Mouse (Mus musculus) neural tube, embryonic 14.5 days (tissue): ENCODE results near the gene Ing3. TPM values are rescaled to one million over a fixed set of nuclear protein-coding genes. Genes with fewer than 3 reads are reported as not detected.

ENCODE experiments used
- ATAC-seq: fragments of 200-750 bp; cut with Nextera tagmentation; 2 replicates; pipeline ENCODE4 v1.8.0; 2017; ENCODE audit warnings: low read depth, mild to moderate bottlenecking, moderate TSS enrichment, moderate library complexity
- H3K27ac ChIP-seq: fragments of 300-500 bp; sonication (generic); 2 replicates; pipeline ENCODE4 v1.5.1; 2014; ENCODE audit warnings: low read depth, mild to moderate bottlenecking, control low read depth, low read length, moderate library complexity, mixed read lengths
- H3K27me3 ChIP-seq: fragments of 300-500 bp; sonication (generic); 2 replicates; pipeline ENCODE4 v1.6.1; 2014; ENCODE audit warnings: low read length; ENCODE audit not compliant: control insufficient read depth, insufficient read depth
- H3K36me3 ChIP-seq: fragments of 300-500 bp; sonication (generic); 2 replicates; pipeline ENCODE4 v1.6.1; 2014; ENCODE audit warnings: low read length, mixed read lengths; ENCODE audit not compliant: control insufficient read depth, insufficient read depth
- H3K4me1 ChIP-seq: fragments of 300-500 bp; sonication (generic); 2 replicates; pipeline ENCODE4 v1.6.1; 2014; ENCODE audit warnings: low read length; ENCODE audit not compliant: control insufficient read depth, insufficient read depth
- H3K4me2 ChIP-seq: fragments of 300-500 bp; sonication (generic); 2 replicates; pipeline ENCODE4 v1.6.1; 2014; ENCODE audit warnings: mild to moderate bottlenecking, low read depth, low read length, control low read depth
- H3K4me3 ChIP-seq: fragments of 300-500 bp; sonication (generic); 2 replicates; pipeline ENCODE4 v1.5.1; 2014; ENCODE audit warnings: low read depth, low read length, control low read depth, mixed read lengths
- H3K9ac ChIP-seq: fragments of 300-500 bp; sonication (generic); replicated peaks from 2 replicates; pipeline ENCODE4 v1.6.1; 2014; ENCODE audit warnings: low read depth, mild to moderate bottlenecking, control low read depth, low read length, mixed read lengths
- H3K9me3 ChIP-seq: fragments of 300-500 bp; sonication (generic); 2 replicates; pipeline ENCODE4 v1.6.1; 2016; ENCODE audit warnings: low read length; ENCODE audit not compliant: control insufficient read depth
- WGBS: fragments of 180-500 bp; shearing (Covaris S2); extraction: QIAGEN DNeasy Blood & Tissue Kit; methylation state at CpG from one replicate; pipeline ENCODE4 v1.1.7; 2014; 5-methylcytosine and 5-hydroxymethylcytosine counted together
- polyA plus RNA-seq: library from polyadenylated mRNA; unstranded; fragments of >200 nt; fragmentation: Nextera tagmentation; extraction: Ambion mirVana; gene quantifications from 2 replicates; pipeline ENCODE4 v1.2.1, GENCODE M21; 2014

The Ing3 gene
- polyA plus RNA-seq, 1 experiment from 2014 or later: 44.9 TPM

DNA sequence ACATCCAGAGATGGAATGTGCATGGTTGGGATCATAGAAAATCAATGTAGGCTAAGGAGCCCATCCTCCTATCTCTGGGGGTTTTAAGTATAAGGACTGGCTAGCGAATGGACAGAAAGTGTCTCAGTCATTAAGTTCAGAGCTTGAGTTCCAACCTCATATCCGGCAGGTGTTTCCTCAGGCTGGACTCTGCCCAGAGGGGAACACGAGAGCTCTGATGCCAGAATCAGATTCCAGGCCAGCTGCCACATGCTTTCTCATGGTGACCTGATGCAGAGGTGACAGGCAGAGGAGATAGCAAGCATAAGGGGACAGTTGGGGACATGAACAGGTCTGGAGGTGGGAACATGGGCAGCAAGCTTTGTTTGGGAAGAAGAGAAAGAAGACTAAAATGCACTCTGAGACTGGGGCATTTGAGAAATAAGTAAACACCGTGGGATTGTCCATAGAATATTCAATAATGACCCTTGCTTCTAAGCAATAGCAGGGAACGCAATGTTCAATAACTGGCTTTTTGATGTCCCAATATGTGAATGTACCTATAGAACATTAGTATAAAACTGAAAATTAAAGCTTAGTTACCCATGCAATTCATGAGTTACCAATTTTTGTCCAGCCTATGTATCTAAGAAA is 52.0 kb downstream of the Ing3 start:
- Histone ChIP-seq H3K9me3 (no peaks in the 10 kb centered on the region), H3K4me1 (no peaks in the 10 kb centered on the region), H3K4me3 (no peak overlapping the region), H3K27me3 (no peaks in the 10 kb centered on the region), H3K4me2 (no peak overlapping the region), H3K27ac (no peak overlapping the region), H3K9ac (no peak overlapping the region), H3K36me3 (no peaks in the 10 kb centered on the region)
- whole genome bisulfite sequencing: 89% methylated on average over 5 of the region's 5 CpGs
- ATAC-seq: no peak

DNA sequence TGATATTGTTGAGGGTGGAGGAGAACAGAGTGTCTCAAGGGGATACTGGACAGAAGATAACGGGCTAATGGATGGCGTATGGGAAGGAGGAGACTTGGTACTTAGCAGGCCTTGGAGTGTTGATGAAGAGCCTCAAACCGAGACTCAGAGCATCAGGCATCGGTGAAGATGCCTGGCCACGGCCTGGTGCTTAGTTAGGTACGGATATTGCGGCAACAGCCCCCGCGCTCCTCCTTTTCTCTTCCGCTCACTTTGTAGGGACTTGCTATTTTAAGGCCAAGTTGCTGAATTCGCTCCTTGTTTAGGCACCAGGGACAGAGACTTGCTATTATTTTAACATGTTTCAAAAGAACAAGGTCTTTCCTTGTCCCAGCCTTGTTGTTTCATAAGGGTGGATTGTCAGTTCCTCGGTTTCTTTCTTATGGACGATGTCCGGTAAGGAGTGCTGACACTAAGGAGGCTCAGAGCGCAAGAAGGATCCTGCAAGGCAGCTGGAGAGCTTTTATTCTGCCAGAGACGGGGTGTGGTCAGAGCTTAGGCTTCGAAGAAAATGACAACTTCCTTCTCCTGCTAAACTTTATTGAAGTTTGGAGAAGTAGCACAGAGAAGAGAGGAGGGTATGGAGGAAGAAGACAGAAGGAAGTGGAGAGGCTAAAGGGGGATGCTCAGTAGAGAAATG is 53.3 kb downstream of the Ing3 start:
- H3K36me3 ChIP-seq: no peaks in the 10 kb centered on the region
- no peak for ATAC-seq
- H3K9ac ChIP-seq: no peak overlapping the region
- 55% methylated on average over 17 of the region's 17 CpGs for WGBS
- H3K27ac ChIP-seq: no peak overlapping the region; the same call in 1 of the 2 replicates
- no peaks in the 10 kb centered on the region for H3K27me3 ChIP-seq
- no peaks in the 10 kb centered on the region for H3K4me1 ChIP-seq
- no peak overlapping the region for H3K4me2 ChIP-seq
- no peak overlapping the region for H3K4me3 ChIP-seq
- H3K9me3 ChIP-seq: no peaks in the 10 kb centered on the region

DNA sequence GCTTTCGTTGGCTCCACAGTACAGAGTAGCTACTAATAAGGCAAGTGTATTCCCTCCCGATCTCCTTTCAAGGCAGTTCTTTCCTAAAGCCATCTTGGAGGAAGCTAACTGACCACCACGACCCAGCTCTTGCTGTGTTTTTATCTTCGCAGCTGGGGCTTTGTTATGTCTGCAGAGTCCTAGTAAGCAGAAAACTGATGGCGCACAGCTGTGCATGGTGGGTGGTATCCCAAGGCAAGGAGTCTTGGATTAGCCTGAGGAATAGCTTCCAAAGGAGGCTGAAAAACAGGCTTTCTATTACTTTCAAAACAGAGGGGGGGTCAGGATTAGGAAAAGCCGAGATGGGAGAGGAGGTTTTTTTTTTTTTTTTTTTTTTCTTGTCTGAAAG is 53.8 kb downstream of the Ing3 start:
- no peak overlapping the region for H3K4me2 ChIP-seq
- no peak overlapping the region for H3K9ac ChIP-seq
- no peaks in the 10 kb centered on the region for H3K9me3 ChIP-seq
- no peaks in the 10 kb centered on the region for H3K27me3 ChIP-seq
- no peaks in the 10 kb centered on the region for H3K4me1 ChIP-seq
- H3K27ac ChIP-seq: no peak overlapping the region; the same call in 1 of the 2 replicates
- WGBS: 22% methylated on average over 6 of the region's 6 CpGs
- H3K4me3 ChIP-seq: no peak overlapping the region
- ATAC-seq: no peak
- no peaks in the 10 kb centered on the region for H3K36me3 ChIP-seq

DNA sequence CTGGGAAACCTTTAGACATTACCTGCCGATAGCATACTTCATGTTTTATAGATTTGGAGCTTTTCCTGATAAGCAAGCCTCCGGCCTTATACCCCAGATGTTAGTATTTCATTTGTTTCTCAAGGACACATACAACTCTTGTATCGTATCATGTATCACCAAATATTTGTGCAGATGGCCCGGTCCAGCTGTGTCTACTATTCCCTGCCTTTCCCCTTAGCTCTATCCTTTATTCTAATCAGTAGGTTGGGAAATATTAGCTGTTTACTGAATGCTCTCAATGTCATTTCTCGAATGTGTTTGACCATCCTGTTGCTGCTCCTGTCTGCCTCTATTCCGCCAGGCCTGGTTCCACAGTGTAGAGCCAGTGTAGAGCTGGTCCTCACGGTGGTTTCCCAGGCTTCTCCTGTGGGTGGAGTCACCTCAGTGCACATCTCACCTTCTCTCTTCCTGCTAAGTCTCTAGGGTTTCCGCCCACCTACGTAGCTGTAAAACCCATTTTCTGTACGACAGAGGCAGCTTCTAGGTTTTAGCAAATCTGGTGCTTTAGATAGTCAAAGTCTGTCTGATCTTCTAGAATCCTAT is 54.7 kb downstream of the Ing3 start:
- Histone ChIP-seq H3K9ac (no peak overlapping the region), H3K27ac (no peak overlapping the region), H3K4me2 (no peak overlapping the region), H3K4me1 (no peaks in the 10 kb centered on the region), H3K9me3 (no peaks in the 10 kb centered on the region), H3K4me3 (no peak overlapping the region), H3K36me3 (no peaks in the 10 kb centered on the region), H3K27me3 (no peaks in the 10 kb centered on the region)
- ATAC-seq: no peak
- 84% methylated on average over 10 of the region's 10 CpGs for WGBS

DNA sequence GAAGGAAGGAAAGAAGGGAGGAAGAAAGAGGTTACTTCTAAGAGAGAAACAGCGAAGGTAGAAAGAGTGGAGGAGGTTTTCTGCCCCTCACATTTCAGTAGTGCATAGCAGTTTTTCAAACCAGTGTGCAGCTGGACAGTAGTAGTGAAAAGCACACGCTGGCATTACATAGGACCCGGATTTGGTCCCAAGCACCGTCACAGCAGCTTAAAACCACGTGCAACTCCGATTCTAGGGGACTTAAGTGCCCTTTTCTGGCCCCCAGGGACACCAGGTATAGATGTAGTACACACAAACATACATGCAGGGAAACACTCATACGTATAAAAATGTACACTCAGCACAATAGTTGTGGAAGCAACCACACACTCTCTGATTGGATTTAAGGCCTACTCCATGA is 59.0 kb downstream of the Ing3 start:
- Histone ChIP-seq H3K4me2 (no peak overlapping the region), H3K4me3 (no peak overlapping the region), H3K27ac (no peak overlapping the region), H3K4me1 (no peaks in the 10 kb centered on the region), H3K9me3 (no peaks in the 10 kb centered on the region), H3K36me3 (no peaks in the 10 kb centered on the region), H3K27me3 (no peaks in the 10 kb centered on the region), H3K9ac (no peak overlapping the region)
- ATAC-seq: no peak
- 92% methylated on average over 7 of the region's 7 CpGs for WGBS

DNA sequence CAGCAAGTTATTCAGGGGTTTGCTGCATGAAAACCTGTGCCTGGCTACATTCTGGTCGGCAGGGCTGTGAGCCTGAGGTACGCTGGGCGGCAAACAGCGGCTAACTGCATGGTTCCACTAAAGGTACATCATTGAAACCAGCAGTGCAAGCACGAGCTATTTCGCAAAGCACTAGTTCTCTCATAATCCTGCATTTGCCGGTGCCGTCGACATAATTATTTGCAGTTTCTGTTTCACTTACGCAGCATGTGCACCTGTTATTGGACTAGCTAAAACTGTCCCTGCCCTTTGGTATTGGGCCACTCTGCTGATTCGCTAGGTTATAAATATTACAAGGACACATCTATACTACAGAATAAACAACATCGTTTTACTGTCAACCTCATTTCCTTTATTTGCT is 60.9 kb downstream of the Ing3 start:
- Histone ChIP-seq H3K4me2 (no peak overlapping the region), H3K9me3 (no peaks in the 10 kb centered on the region), H3K4me1 (no peaks in the 10 kb centered on the region), H3K27ac (no peak overlapping the region), H3K27me3 (no peaks in the 10 kb centered on the region), H3K9ac (no peak overlapping the region), H3K36me3 (no peaks in the 10 kb centered on the region), H3K4me3 (no peak overlapping the region)
- ATAC-seq: no peak
- WGBS: 90% methylated on average over 12 of the region's 12 CpGs

DNA sequence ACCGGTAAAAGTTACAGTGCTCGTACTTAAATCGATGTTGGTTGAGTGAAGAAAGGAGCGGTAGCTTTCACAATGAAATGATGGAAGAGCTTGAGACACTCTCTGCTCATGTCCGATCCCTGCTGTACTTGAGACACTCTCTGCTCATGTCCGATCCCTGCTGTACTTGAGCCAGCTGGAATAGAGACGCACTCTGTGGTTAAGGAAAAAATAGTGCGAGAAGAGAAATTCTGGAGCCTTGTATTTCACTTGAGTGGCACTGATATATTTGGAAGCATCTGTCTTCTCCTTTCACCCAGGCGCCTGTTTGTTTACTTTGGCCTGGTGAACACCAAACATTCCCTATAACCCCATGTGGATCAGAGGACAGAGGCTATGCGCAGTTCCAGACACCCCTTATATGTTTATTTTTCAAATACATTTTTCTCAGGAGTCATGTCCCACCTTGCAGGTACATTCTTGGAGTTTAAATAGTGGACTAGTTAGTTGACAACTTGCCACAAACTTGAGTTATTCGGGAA is 61.5 kb downstream of the Ing3 start:
- WGBS: 90% methylated on average over 11 of the region's 11 CpGs
- Histone ChIP-seq H3K27me3 (no peaks in the 10 kb centered on the region), H3K27ac (no peak overlapping the region), H3K4me3 (no peak overlapping the region), H3K4me2 (no peak overlapping the region), H3K36me3 (no peaks in the 10 kb centered on the region), H3K9ac (no peak overlapping the region), H3K4me1 (no peaks in the 10 kb centered on the region), H3K9me3 (no peaks in the 10 kb centered on the region)
- ATAC-seq: no peak

DNA sequence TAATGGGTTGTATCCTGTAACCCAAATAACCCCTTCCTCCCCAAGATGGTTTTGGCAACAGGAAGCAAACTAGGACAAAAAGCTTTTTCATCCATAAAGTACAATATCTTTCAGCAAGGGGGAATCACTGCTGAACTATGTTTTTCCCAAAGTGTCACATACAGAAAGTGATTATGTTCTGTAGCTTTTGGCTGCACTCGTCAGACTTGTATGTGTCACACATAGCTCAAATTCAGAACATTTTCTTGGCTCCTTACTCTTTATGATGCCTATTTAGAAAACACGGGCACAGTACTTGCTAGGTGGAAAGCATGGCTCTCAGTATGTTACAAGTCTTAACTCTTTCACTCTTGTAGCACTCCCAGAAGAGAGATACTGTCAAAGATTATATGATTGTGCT is 62.2 kb downstream of the Ing3 start:
- no peak for ATAC-seq
- 85% methylated on average over 2 of the region's 2 CpGs for WGBS

DNA sequence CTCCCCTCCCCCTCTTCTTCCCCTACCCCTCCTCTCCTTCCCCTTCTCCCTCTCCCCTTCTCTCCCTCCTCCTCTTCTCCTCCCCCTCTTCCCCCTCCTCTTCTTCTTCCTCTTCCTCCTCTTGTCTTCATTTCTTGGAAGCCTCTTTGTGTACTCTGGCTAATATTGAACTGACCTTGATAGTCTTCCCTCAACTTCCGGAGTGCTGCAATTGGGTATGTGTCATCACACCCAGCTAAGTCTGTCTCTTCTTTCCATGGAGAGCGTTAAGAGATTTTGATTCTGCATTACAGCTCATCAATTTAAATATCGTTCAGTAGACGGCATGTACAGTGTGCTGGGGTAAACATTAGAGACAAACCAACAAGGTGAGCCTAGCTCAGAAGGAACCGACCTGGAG is 62.7 kb downstream of the Ing3 start:
- no peaks in the 10 kb centered on the region for H3K9me3 ChIP-seq
- no peak overlapping the region for H3K4me2 ChIP-seq
- H3K4me3 ChIP-seq: no peak overlapping the region
- H3K27ac ChIP-seq: no peak overlapping the region
- no peak for ATAC-seq
- H3K9ac ChIP-seq: no peak overlapping the region
- 84% methylated on average over 5 of the region's 5 CpGs for whole genome bisulfite sequencing
- no peaks in the 10 kb centered on the region for H3K36me3 ChIP-seq
- no peaks in the 10 kb centered on the region for H3K27me3 ChIP-seq
- no peaks in the 10 kb centered on the region for H3K4me1 ChIP-seq

More for the DNA sequence above, 62.2 kb downstream of the Ing3 start:
- H3K36me3 ChIP-seq: no peaks in the 10 kb centered on the region
- no peaks in the 10 kb centered on the region for H3K9me3 ChIP-seq
- H3K4me3 ChIP-seq: no peak overlapping the region
- H3K27me3 ChIP-seq: no peaks in the 10 kb centered on the region
- no peak overlapping the region for H3K9ac ChIP-seq
- no peak overlapping the region for H3K4me2 ChIP-seq
- no peak overlapping the region for H3K27ac ChIP-seq
- no peaks in the 10 kb centered on the region for H3K4me1 ChIP-seq
